Mouse (Mus musculus) heart, postnatal 14 days (tissue): ENCODE measurements around the gene Ccl22. TPM values are rescaled to one million over a fixed set of nuclear protein-coding genes. Genes with fewer than 3 reads are reported as not detected.
A peak's percentile ranks its signal among the peaks of the same experiment; 100 is the strongest.

Experiments
- DNase-seq, 2 experiments: peaks; one replicate each; pipeline ENCODE4 v3.0.0; 2021 to 2022
- intact Hi-C: fragments of 180-260 bp; cut with DNase I; formaldehyde crosslinking; loops from one replicate; pipeline ENCODE4 v1.15.1; 2025
- total RNA-seq, 2 experiments: library from RNA; stranded (reverse); gene quantifications; 2 replicates each; pipeline ENCODE4 v1.2.3; 2021

Gene Ccl22
- total RNA-seq, 2 experiments from 2014 or later: 0.90 TPM; not detected in 1

DNA sequence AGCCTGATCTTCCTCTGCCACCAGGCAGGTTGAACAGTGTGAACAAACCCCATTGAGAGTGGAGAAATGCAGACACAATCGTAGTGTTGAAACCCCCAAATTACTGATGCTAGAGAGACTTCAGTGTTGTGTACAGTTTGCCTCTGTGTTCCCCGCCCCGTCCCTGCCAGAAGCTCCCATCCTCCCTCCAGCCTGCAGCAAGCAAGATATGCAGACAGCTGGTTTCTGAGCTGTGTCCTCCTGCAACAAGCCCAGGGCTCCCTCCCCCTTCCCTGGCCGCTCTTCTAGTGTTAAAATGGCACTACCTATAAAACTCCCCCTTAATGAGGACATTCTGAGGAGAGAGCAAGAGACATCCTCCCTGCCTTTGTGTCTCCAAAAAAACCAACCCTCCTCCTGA lies 16.1 kb upstream of the Ccl22 start:
- DNase-seq: no peak
- intact Hi-C loops: no loop called here

DNA sequence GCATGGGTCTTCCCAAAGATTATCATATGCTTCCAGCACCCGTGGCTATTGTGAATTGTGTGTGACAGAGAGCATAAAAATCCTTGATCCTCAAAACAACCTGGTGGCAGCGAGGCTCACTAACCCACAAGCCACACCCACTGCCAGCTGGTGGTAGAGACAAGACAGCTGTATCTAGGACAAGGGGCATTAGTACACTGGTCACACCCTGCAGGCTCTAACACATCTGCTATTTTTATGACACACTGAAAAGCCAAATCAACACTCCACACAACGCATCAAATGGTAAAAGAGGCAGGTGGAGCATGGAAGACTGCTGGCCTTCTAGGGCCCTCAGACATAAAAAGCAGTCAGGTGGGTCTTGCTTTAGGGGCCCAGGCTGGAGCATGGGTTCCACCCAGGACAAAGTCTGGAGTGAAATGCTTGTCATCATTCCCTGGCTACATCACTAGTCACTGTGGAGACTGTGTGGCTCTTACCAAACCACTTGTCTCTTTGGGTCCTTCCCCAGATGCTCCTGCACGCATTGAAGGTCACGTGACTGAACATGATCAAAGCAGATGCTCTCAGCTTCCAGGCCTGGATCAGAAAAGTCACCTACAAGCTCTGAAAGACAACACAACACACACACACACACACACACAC lies 11.4 kb upstream of the Ccl22 start:
- DNase-seq: no peak
- intact Hi-C loops: no loop called here

DNA sequence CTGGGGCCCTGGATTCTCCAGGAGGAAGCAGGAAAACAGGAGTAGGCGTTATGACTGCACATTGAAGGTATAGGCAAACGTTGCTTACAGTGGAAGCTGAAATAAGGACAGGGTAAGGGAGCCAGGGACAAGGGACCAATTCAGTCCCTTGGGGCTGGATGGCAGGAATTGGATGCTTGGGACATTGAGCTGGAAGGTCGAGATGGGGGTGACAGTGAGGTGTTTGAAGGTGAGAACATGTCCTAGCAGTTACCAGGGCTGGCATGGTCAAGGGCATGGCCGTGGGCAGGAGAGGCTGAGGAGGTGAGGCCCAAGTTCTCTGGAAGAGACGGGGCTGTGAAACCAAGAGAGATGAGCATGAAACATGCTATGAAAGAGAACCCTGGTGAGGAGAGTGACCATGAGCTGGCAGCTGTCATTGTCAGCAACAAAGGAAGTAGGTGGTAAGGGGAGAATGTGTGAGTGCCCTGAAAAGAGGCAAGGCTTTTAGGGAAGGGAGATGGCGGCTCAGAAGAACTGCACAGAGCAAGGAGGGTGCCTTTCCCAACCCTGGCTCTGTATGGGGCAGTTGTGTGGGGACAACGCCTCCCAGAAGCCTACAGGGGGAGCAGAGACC lies 10.5 kb upstream of the Ccl22 start:
- intact Hi-C loops: no loop called here
- no peak for DNase-seq

DNA sequence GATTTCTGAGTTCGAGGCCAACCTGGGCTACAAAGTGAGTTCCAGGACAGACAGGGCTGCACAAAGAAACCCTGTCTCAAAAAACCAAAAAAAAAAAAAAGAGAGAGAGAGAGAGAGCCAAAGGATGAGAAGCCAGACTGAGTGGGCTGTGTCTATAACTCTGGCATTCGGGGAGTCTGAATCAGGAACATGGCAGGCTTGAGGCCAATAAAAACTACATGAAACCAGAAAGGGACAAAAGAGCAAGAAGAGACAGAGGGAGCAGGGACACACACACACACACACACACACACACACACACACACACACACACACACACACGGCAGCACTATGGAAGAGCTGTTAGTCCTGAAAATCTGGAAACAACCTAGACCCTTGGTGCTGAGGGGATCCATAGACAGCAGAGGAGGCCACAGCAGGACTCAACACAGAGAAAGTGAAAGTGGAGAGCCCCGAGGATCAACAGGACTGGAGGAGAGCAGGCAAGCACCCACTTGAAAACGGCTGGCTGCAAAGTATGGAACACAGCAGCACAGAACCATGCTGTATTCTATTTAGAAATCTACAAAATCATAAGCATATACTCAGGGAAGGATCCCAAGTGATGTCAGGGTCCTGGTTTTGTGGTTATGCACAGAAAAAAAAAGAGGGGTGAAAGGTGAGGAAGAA lies 9.8 kb upstream of the Ccl22 start:
- intact Hi-C loops: no loop called here
- DNase-seq: peak in 1 of 2 experiments; percentile 26

DNA sequence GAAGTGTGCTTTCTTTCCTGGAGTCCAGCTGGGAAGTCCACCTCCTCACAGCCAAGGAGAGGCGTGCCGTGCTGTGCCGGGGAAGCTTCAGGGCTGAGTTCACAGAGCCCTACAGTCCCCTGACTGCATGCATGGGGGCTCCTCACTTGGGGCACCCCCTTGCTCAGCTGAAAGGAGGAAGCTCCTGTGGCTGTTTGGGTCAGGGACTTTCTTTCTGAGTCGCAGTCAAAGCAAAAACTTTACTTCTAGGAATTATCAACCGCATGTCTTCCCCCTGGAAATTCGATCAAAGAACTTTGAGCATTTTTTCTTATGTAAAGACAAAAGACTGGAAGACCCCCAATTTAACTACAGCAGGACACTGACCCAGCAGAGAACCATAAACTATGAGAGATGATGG lies 5.6 kb upstream of the Ccl22 start:
- DNase-seq: no peak
- intact Hi-C loops: no loop called here

DNA sequence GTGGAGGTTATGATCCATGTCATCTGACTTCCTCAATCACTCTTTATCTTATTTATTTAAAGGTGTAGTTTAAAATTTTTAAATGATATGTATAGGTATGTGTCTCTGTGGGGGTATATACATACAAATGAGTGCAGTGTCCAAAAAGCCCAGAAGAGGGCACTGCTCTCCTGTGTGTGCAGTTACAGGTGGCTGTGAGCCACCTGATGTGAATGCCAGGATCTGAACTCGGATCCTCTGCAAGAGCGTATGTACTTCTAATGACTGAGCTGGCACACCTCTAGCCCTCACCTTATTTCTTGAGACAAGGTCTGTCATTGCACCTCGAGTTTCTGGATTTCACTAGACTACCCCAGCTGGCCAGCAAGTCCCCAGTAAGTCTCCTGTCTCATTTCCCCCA lies 4.8 kb upstream of the Ccl22 start:
- no peak for DNase-seq
- intact Hi-C loops: no loop called here

DNA sequence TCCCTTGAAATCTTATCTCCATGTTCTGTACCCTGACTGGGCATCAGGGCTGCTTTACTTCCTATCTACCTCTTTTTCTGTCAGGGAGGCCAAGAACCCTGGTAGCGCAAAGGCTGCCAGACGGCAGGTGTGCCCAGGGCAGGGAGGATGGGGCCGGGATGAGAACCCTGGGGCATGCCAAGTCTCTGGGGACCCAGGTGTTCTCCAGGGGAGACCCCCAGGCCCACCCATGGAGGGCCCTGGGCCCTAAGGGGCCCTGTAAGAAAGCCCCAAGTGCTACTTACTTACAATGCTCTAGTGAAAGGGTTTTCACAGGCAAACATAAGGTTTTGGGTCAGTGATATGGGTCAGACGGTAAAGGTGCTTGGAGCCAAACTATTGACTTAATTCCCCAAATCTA lies 3.7 kb upstream of the Ccl22 start:
- intact Hi-C loops: no loop called here
- no peak for DNase-seq

DNA sequence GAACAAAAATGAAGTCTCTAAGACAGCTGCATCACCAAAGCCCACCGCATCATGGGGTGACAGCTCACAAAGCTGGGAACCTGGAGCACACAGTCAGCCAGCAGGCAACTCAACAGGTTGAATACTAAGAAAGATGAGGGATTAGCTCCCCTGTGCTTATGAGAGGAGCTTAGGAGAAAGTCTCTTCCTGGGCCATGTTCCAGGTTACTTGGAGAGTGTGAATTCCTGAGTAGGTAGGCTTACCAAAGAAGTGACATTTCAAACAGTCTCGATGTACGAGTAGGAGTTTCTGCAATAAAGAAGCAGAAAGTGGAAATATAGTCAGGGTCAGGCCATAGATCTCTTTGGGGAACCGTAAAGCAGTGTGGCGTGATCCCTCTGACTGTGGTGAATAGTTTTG lies 906 bp upstream of the Ccl22 start:
- DNase-seq: no peak
- intact Hi-C loops: no loop called here

DNA sequence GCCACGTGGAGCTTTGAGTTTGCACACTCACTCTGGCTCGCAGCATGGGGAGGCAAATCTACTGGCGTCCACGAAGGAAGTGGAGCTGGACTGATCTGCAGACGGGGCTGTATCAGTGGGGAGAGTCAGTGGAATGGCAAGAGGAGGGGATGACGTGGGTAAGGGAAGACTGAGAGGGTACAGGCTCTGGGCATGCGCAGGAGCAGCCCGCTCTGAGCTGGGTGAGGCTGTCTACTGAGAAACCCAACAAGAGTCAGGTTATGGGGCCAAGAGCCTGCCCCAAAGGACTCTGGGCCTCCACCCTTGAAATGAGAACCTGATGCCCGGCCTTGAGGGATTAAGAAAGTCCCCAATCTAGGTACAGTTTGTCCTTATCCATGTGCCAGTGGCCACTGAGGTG lies 418 bp upstream of the Ccl22 start:
- intact Hi-C loops: no loop called here
- no peak for DNase-seq

DNA sequence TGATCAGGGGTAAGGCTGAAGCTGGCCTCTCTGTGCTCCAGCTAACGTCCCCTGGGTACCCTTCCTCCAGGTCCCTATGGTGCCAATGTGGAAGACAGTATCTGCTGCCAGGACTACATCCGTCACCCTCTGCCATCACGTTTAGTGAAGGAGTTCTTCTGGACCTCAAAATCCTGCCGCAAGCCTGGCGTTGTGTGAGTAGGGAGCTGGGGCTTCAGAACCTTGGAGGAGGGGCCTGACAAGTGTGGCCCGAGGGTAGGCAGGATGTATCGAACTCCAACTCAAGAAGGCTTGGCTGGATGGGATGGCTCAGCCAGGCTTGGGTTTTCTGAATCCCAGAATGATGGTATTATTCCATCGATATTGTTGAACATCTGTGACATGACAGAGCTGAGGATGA lies 1.4 kb downstream of the Ccl22 start:
- intact Hi-C loops: no loop called here
- no peak for DNase-seq

DNA sequence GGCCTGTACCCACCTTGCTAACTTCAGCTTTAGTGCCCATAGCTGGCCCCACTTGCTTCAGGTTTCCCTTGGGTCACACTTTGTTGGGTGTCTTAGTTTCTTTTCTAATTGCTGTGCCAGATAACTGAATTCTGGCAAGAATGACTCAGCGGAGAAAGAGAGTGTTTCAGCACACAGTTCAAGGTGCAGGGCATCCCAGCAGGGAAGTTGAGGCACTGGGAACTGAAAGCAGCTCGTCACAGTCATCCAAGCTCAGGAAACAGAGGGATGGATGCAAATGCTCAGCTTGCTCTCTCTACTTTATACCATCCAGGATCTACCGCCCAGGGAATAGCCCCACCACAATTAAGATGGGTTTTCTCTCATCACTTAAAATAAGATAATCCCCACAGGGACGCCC lies 3.0 kb downstream of the Ccl22 start:
- DNase-seq: no peak
- intact Hi-C loops: no loop called here

DNA sequence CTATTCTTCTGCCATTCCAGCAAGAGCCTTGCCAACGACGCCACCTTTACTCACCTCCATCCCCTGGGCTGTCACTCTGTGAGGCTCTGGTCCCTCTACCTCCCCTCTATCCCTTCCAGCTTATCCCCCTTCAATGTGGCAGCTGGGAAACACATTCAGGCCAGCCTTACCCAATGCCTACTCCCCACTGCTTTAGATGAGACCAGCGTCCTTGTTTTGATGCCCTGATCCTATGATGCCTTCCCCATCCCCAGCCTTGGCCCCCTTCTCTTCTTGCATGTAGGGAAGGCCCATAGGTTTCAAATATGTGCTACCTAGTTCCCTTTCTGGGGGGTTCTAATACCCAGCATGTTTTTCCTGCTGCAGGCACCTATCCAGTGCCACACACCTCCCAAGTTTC lies 4.6 kb downstream of the Ccl22 start:
- intact Hi-C loops: no loop called here
- no peak for DNase-seq

DNA sequence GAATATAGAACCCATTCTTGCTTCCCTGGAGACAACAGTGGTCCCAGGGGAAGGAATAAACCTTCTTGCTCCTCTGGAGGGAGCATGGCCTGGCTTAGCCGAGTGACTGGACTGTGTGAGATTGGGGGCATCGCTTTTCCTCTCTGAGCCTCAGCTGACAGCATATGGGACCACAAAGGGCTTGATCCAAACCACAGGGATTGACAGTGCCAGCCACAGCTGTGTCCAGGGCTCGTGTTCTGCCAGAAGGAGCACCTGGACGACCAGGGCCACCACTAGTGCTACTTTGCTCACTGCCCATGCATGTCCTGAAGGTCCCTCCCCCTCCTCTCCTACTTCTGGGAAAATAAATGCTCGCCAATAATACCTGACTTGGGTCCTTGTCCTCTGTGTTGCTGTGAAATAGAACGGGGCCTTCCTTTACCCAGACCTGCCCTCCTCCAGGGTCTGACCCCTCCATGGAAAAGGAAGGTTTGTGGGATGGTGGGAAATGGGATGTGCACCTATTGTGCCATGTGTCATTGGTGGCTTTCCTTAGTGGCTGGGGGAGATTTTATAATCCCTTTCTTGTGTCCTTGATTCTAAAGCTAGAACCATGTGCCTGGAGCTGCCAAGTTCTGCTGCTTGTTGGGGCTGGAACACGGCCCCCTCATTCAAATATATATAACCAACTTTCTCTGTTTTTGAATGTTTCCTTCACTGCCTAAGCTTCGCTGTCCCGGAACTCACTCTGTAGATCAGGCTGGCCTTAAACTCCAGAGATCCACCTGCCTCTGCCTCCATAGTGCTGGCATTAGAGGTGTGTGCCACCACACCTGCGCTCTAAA lies 5.8 kb downstream of the Ccl22 start:
- intact Hi-C loops: no loop called here
- no peak for DNase-seq

DNA sequence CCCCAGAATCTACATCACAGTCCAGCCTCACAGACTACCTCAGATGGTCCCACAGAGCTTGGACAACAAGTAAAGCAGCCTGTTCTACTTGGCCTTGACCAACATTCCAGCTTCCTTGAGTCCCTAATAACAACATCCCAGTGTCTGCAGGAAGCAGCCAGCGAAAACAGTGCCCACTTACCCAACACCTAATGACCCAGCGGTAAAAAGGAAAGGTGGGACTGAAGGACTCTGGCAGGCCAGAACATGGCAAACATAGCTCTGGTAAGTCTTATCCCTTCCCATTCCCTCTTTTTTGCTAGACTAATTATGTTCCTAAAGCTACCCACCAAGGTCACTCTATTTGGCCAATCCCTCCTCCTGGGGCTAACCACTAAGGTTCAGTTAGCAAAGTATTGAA lies 8.6 kb downstream of the Ccl22 start:
- DNase-seq: no peak
- intact Hi-C loops: no loop called here

DNA sequence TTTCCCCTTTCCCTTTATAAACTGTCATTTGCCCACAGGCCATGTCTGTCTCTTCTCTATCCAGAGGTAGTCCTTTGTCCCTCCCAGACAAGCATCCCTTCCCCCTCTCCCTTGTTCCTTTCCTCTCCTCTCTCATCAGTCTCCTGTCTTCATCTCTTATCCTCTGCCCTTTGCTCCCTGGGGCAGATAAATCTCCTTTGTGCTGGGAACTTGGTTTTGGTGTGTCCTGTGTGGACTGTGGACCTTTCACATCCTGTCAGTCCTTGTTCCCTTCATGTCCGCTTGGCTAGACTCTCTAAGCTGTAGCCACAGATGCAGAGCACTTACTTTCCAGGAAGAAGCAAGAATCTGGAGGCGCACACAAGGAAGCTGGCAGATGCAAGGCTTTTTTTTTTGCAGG lies 9.1 kb downstream of the Ccl22 start:
- intact Hi-C loops: no loop called here
- no peak for DNase-seq

DNA sequence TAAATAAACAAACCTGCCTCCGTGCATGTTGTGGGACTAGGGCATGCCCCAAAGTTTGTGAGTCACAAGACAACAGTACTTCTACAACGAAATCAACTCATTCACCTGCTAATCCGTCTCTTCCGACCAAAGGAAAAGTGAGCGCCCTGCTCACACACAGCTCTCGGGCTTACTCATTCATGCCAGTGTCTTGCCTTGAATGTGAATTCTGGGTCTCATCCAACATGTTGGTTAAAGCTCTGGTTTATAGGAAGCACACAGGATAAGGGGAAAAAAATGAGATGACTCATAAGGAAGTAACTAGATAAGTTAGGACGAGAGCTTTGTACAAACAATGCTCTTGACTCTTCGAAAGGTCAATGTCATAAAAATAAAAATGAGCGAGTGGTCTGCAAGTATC lies 21.6 kb downstream of the Ccl22 start:
- no peak for DNase-seq
- intact Hi-C loops: no loop called here

DNA sequence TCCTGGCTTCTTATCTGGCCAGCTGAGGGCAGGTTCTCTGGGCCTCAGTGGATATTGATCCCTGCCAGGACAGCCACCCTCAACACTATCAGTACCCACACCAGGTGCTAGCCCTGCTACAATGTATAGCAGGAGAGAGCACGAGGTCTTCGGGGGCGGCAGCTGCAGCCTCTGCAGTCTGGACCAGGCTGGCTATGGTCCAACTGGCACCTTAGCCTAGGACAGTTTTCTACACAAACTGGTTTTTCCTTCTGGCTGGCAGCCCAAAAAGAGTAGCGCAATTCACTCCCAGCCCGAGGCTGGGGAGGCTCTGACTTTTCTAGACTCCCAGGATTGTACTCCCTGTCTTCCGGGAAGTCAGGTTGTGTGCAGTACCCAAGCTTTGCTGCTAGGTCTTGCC lies 25.6 kb downstream of the Ccl22 start:
- peak in 1 of 2 experiments; percentile 42 for DNase-seq
- intact Hi-C loops: no loop called here

DNA sequence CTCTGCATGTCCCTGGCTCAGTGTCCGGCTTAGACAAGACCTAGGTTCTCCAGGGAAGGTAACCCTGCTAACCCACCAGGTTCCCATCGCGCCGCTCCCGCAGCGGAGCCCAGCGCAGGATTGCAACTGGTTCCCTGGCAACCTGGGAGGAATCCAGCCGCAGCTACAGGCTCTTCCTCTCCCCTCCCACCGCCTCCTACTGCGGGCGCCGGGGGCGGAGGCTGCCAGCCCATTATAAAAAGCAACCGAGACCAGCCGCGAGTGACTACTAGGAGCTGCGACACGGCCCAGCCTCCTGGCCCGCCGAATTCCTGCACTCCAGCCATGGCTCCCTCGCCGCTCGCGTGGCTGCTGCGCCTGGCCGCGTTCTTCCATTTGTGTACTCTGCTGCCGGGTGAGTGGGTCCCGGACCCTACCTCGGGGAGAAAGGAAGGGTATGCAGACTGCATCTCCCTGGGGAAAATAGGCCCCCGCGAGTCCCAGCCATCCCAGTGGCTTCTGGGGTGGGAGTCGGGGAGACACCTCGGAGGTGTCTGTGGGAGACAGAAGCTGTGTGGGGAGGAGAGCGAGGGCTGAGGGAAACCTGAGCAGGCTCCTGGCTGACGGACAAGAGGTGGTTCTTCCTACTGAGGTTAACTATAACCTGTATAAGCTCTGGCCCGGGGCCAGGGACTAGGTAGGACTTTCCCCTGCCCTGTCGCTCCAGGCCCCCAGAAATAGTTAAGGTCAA lies 26.7 kb downstream of the Ccl22 start, which contains the start of gene Cx3cl1:
Cx3cl1 (plus strand) TSS at position 69 of the 730 bp plus-strand sequence.
- intact Hi-C loops: no loop called here
- peak; percentile 72 to 73 for DNase-seq

DNA sequence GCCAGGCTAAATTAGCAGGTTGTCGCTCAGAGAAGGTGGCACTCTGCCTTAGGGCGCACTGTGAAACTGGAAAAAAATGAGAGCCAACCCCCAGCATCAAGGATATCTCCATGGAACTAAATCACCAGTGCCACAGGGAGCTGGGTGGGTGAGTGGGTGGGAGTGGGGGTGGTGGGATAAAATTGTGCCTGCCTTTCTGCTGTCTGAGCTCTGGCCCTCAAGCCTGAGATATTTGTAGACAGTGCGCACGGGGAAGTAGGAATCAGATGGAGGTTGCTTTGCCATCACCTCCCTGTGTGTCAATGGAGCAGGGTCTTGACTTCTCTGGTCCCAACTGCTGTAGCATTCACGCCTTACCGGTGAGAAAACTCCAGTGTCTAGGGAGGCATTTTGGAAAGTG lies 27.7 kb downstream of the Ccl22 start:
- intact Hi-C loops: no loop called here

DNA sequence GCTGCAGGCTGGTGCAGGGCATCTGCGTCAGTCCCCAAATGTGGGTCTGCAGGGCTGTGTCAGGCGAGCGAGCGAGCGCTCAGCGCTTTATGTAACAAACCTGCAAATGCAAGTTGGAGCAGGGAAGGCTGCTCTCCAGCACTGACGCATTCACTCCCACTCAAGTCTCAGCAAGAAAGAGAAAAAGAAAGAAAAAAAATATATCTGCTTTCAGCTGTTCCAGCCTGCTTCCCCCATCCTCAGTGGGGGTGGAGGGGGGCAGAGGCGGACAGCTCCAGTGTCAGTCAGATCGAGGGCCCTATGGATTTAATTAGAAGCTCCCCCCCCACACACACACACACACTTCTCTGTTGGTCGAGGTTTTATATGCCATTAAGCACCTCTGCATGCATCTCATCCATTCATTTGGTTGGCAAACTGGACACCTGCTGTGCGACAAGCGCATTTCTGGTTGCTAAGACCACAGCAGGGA lies 28.3 kb downstream of the Ccl22 start:
- intact Hi-C loops: no loop called here
- DNase-seq: no peak

More for the DNA sequence above, 27.7 kb downstream of the Ccl22 start:
- DNase-seq: no peak
